Mouse (Mus musculus): ENCODE measurements at regions not wholly inside any gene's neighbourhood (a gene's known extent, or its start where the extent isn't known, plus 50 kb on each side); places are given as distances from the start of the nearest gene placed in this dataset.
A peak's percentile ranks its signal among the peaks of the same experiment; 100 is the strongest.

DNA sequence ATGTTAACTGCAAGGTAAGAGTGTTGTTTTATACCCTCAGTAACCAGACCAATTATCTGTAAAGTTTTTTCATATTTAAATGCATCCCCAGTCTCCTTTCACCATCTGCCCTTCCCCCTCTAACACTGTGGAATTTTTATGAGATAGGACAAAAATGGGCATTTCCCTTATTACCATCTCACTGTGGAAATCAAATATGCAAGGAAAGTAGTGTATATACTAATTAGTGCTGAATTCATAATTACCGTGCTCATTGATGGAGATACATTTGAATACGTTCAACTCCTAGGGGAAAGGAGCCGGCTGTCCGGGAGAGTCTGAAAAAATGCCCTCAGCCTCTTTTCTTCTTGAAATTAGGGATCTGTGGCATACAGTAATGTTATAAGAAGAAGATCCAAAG is 394.4 kb upstream of the Mgmt start:
- Histone ChIP-seq H3K4me2 (replicated peaks; ENCODE audit: low read depth, low read length) (no peak overlapping the region), H3K27me3 (ENCODE audit: control insufficient read depth, insufficient read depth, low read length) (0 out of 2 replicates have a peak, but pooled peaks cover 4% of the 10 kb centered on the region), H3K9me3 (ENCODE audit: control insufficient read depth, low read depth, low read length) (no peaks in the 10 kb centered on the region), H3K27ac (ENCODE audit: low read length) (no peak overlapping the region), H3K36me3 (ENCODE audit: control insufficient read depth, insufficient read depth, low read length) (no peaks in the 10 kb centered on the region), H3K4me3 (ENCODE audit: low read depth, low read length) (no peak overlapping the region), H3K4me1 (ENCODE audit: control insufficient read depth, insufficient read depth, low read length) (peaks cover 10% of the 10 kb centered on the region), H3K9ac (replicated peaks; ENCODE audit: low read depth, low read length) (no peak overlapping the region)
- WGBS = 83% methylated on average over 4 of the region's 4 CpGs
- no peak for ATAC-seq (ENCODE audit: insufficient number of reproducible peaks, insufficient read depth, low FRiP score, low read depth)

DNA sequence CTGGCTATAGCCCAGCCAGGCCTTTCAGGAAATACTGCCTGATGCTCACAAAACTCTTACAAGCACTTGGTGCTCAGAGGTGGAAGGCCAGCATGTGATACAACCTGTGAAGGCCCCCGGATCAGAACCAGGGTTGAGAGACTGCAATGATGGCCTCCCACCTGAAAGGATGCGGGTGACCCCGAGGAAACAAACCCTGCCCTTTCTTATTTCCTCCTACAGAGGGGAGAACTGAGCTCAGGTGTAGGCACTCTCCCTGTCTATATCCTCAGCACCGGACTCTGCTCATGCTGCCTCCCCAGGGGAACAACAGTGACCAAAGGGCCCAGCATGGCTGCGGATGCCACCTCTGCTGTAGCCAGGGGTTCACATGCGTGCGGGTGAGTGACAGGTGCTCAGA is 393.3 kb upstream of the Mgmt start:
- Histone ChIP-seq H3K27me3 (ENCODE audit: control insufficient read depth, insufficient read depth, low read length) (0 out of 2 replicates have a peak, but pooled peaks cover 4% of the 10 kb centered on the region), H3K4me1 (ENCODE audit: control insufficient read depth, insufficient read depth, low read length) (peaks cover 10% of the 10 kb centered on the region), H3K9ac (replicated peaks; ENCODE audit: low read depth, low read length) (no peak overlapping the region), H3K36me3 (ENCODE audit: control insufficient read depth, insufficient read depth, low read length) (no peaks in the 10 kb centered on the region), H3K27ac (ENCODE audit: low read length) (no peak overlapping the region), H3K9me3 (ENCODE audit: control insufficient read depth, low read depth, low read length) (no peaks in the 10 kb centered on the region), H3K4me3 (ENCODE audit: low read depth, low read length) (no peak overlapping the region), H3K4me2 (replicated peaks; ENCODE audit: low read depth, low read length) (no peak overlapping the region)
- WGBS = 89% methylated on average over 7 of the region's 7 CpGs
- ATAC-seq (ENCODE audit: insufficient number of reproducible peaks, insufficient read depth, low FRiP score, low read depth) = no peak

DNA sequence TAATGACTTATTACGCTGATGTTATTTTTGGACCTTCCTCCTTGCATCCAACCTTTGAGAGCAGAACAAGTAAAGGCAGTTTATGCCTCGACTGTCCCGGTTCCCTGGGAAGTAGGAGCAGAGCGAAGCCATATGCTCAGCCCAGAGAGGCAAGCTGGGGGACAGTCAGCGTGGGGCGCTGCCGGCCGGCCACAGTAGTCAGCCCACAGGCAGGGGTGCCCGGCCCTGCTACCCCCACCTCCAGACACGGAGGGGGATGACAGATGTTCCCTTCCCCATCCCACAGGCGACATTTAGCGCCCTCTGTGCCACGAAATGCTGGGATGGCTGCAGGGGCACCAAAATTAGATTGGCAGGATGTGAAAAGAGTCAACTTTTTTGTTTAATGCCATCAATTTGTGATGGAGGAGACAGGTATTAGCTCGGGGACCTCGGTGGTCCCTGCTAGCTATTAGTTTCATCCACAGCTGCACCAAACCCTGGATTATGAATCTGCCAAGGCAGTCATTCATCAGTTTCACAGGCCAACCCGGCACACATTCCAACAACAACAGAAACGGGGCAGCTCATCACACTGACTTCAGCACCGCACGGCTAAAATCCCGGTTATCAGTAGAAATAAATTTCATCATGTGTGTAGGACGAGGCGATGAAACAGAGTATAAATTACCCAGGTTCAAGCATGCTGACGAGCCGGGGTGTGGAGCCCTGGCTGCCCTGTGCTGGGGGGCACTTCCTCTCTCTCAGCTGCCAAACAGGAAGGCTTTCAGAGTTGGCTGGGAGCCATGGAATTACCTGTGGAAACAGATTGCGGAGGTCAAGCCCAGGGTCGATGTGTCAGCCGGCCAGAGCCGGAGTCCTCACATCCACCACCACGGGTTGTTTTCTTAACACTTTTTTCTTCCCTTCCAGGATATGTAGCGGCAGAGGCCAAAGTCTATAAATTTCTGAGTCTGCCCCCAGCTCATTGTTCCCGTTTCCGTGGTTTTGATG is 392.3 kb upstream of the Mgmt start:
- no peaks in the 10 kb centered on the region for H3K9me3 ChIP-seq (ENCODE audit: control insufficient read depth, low read depth, low read length)
- no peaks in the 10 kb centered on the region for H3K27me3 ChIP-seq (ENCODE audit: control insufficient read depth, insufficient read depth, low read length)
- no peak for ATAC-seq (ENCODE audit: insufficient number of reproducible peaks, insufficient read depth, low FRiP score, low read depth)
- no peak overlapping the region for H3K9ac ChIP-seq (replicated peaks; ENCODE audit: low read depth, low read length)
- H3K4me2 ChIP-seq (replicated peaks; ENCODE audit: low read depth, low read length) = 0 out of 2 replicates have a peak overlapping the region, but pooled peaks have one; percentile 7
- peaks cover 10% of the 10 kb centered on the region for H3K4me1 ChIP-seq (ENCODE audit: control insufficient read depth, insufficient read depth, low read length)
- H3K27ac ChIP-seq (ENCODE audit: low read length) = no peak overlapping the region; the same call in 1 of the 2 replicates
- H3K4me3 ChIP-seq (ENCODE audit: low read depth, low read length) = no peak overlapping the region
- H3K36me3 ChIP-seq (ENCODE audit: control insufficient read depth, insufficient read depth, low read length) = no peaks in the 10 kb centered on the region
- WGBS = 35% methylated on average over 32 of the region's 32 CpGs

DNA sequence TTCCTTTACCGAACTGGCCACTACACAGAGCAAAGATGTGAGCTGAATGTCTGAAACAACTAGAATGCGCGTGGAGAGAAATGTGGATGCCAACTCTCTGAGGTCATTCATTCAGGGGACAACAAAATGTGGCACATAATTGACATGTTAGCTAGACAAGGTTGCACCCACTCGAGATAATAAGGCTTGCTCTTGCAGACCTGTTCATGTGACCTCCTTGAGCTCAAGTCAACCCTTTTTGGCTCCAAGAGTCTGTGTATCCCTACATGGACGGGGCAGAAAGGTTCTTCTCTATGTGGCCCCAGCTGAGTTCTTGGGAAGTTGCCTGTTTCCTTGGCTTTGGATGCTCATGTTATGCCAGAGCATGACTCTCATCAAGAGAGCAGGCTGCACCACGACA is 383.0 kb upstream of the Mgmt start:
- Histone ChIP-seq H3K4me1 (ENCODE audit: control insufficient read depth, insufficient read depth, low read length) (no peaks in the 10 kb centered on the region), H3K9ac (replicated peaks; ENCODE audit: low read depth, low read length) (no peak overlapping the region), H3K9me3 (ENCODE audit: control insufficient read depth, low read depth, low read length) (no peaks in the 10 kb centered on the region), H3K27me3 (ENCODE audit: control insufficient read depth, insufficient read depth, low read length) (no peaks in the 10 kb centered on the region), H3K36me3 (ENCODE audit: control insufficient read depth, insufficient read depth, low read length) (no peaks in the 10 kb centered on the region), H3K4me2 (replicated peaks; ENCODE audit: low read depth, low read length) (no peak overlapping the region), H3K27ac (ENCODE audit: low read length) (no peak overlapping the region), H3K4me3 (ENCODE audit: low read depth, low read length) (no peak overlapping the region)
- no peak for ATAC-seq (ENCODE audit: insufficient number of reproducible peaks, insufficient read depth, low FRiP score, low read depth)
- 84% methylated on average over 6 of the region's 6 CpGs for WGBS

DNA sequence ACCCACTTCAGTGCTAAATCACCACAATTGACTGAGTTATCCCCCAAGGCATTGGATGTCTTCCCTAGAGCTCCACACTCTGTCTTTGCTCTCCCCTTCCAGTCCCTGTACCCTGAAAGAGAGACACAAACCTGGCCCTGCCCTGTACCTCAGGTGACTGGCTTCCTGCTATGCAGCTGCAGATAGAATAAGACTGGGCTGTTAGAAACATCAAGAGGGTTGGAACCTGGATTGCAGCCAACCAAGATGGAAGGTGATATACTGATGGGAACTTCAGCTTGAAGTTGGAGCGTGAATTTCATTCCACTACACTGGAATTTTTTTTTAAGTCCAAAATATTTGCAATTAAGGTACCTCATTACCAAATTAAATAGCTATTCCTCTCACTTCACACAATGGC is 379.0 kb upstream of the Mgmt start:
- H3K9ac ChIP-seq (replicated peaks; ENCODE audit: low read depth, low read length) = no peak overlapping the region
- no peaks in the 10 kb centered on the region for H3K36me3 ChIP-seq (ENCODE audit: control insufficient read depth, insufficient read depth, low read length)
- ATAC-seq (ENCODE audit: insufficient number of reproducible peaks, insufficient read depth, low FRiP score, low read depth) = no peak
- 77% methylated on average over 1 of the region's 1 CpGs for WGBS
- no peaks in the 10 kb centered on the region for H3K27me3 ChIP-seq (ENCODE audit: control insufficient read depth, insufficient read depth, low read length)
- no peaks in the 10 kb centered on the region for H3K4me1 ChIP-seq (ENCODE audit: control insufficient read depth, insufficient read depth, low read length)
- no peak overlapping the region for H3K4me3 ChIP-seq (ENCODE audit: low read depth, low read length)
- no peaks in the 10 kb centered on the region for H3K9me3 ChIP-seq (ENCODE audit: control insufficient read depth, low read depth, low read length)
- H3K27ac ChIP-seq (ENCODE audit: low read length) = no peak overlapping the region
- no peak overlapping the region for H3K4me2 ChIP-seq (replicated peaks; ENCODE audit: low read depth, low read length)

DNA sequence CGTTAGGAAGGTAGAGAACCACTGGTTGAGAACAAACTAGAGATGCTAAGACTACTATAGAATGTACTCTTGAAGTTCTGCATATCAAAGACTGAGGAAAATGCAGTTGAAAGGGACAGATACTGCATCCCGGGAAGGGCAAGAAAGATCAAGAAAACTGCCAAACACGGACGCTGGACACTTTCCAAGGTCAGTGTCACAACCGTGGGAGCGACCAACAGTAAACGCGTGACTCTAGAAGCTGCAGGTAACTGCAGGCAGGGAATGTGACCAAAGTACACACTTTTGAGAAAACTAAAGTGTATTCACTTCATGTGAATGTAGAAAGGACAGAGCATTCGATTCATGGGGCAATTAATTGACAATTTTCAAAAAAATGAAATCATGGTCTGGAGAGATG is 368.6 kb upstream of the Mgmt start:
- Histone ChIP-seq H3K4me2 (replicated peaks; ENCODE audit: low read depth, low read length) (no peak overlapping the region), H3K4me3 (ENCODE audit: low read depth, low read length) (no peak overlapping the region), H3K27ac (ENCODE audit: low read length) (no peak overlapping the region), H3K27me3 (ENCODE audit: control insufficient read depth, insufficient read depth, low read length) (no peaks in the 10 kb centered on the region), H3K4me1 (ENCODE audit: control insufficient read depth, insufficient read depth, low read length) (no peaks in the 10 kb centered on the region), H3K9me3 (ENCODE audit: control insufficient read depth, low read depth, low read length) (no peaks in the 10 kb centered on the region), H3K9ac (replicated peaks; ENCODE audit: low read depth, low read length) (no peak overlapping the region), H3K36me3 (ENCODE audit: control insufficient read depth, insufficient read depth, low read length) (no peaks in the 10 kb centered on the region)
- WGBS = 87% methylated on average over 9 of the region's 9 CpGs
- no peak for ATAC-seq (ENCODE audit: insufficient number of reproducible peaks, insufficient read depth, low FRiP score, low read depth)

DNA sequence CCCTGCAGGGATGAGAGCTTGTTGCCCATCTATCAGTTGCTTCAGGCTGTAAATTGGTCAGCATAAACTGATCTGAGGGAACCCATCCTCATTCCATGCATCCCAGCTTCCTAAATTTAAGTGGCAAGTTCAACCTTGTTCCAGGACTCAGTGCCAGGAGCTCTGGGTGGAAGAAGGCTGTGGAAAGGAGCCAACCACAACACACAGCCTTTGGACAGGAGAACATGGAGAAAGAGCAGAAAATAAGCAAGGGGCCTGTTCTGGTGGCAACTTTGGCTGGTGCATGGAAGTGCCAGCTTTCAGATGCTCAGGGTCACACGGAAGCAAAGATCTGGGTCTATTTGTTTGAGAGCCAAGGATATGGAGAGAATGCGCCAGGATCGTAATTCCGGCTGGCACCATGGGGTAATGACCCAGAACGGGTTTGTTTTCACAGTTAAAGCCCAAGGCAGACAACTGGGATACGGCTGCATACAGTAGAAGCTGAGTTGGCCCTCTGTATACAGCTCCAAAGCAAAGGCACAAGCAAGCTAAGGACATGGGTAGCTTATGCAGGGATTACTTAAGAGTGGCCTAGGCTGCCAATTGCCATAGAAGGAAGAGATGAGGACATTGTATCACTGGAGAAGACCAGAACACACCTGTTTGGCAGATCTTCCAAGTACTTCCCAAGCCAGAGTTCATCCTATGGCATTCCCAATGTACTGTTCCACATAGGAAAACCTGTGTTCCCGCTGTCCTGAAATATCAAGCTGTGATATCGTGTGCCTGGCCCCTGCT is 364.2 kb upstream of the Mgmt start:
- H3K27ac ChIP-seq (ENCODE audit: low read length) = no peak overlapping the region
- no peaks in the 10 kb centered on the region for H3K36me3 ChIP-seq (ENCODE audit: control insufficient read depth, insufficient read depth, low read length)
- H3K9ac ChIP-seq (replicated peaks; ENCODE audit: low read depth, low read length) = no peak overlapping the region
- WGBS = 86% methylated on average over 8 of the region's 8 CpGs
- H3K4me2 ChIP-seq (replicated peaks; ENCODE audit: low read depth, low read length) = no peak overlapping the region
- H3K4me1 ChIP-seq (ENCODE audit: control insufficient read depth, insufficient read depth, low read length) = no peaks in the 10 kb centered on the region
- no peaks in the 10 kb centered on the region for H3K9me3 ChIP-seq (ENCODE audit: control insufficient read depth, low read depth, low read length)
- H3K27me3 ChIP-seq (ENCODE audit: control insufficient read depth, insufficient read depth, low read length) = no peaks in the 10 kb centered on the region
- H3K4me3 ChIP-seq (ENCODE audit: low read depth, low read length) = no peak overlapping the region
- ATAC-seq (ENCODE audit: insufficient number of reproducible peaks, insufficient read depth, low FRiP score, low read depth) = no peak

DNA sequence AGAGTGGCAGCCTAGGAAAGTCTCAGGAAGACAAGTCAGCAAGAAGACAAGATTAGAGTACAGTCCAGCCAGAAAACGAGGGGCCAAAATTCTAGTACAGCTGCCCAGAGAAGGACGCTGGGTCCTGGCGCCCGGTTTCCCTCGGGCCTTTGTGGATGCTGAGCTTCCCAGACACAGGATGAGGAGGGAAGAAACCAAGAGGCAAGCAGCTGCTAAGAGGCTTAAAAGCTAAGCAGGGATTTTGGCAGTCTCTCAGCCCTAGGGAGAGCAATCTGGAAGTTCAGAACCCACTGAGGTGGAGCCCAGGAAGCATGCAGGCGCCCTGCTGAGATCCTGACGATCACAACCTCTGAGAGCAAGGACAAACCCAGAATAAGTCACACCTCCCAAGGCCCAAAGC is 363.1 kb upstream of the Mgmt start:
- Histone ChIP-seq H3K4me1 (ENCODE audit: control insufficient read depth, insufficient read depth, low read length) (no peaks in the 10 kb centered on the region; the same call in 1 of the 2 replicates), H3K9ac (replicated peaks; ENCODE audit: low read depth, low read length) (no peak overlapping the region), H3K36me3 (ENCODE audit: control insufficient read depth, insufficient read depth, low read length) (no peaks in the 10 kb centered on the region), H3K4me2 (replicated peaks; ENCODE audit: low read depth, low read length) (no peak overlapping the region), H3K27me3 (ENCODE audit: control insufficient read depth, insufficient read depth, low read length) (no peaks in the 10 kb centered on the region), H3K27ac (ENCODE audit: low read length) (no peak overlapping the region), H3K4me3 (ENCODE audit: low read depth, low read length) (no peak overlapping the region), H3K9me3 (ENCODE audit: control insufficient read depth, low read depth, low read length) (no peaks in the 10 kb centered on the region)
- no peak for ATAC-seq (ENCODE audit: insufficient number of reproducible peaks, insufficient read depth, low FRiP score, low read depth)
- 64% methylated on average over 7 of the region's 7 CpGs for WGBS
